Mouse (Mus musculus) kidney, adult 18-20 months (tissue): ENCODE results near the gene Myh3.
A peak's percentile ranks its signal among the peaks of the same experiment; 100 is the strongest.
"Not testable (repeated sequence)": the region's sequence is repeated elsewhere in the genome, so short reads cannot be mapped to it uniquely, and the experiment has no call there.

Source experiments
- DNase-seq: peaks from one replicate; pipeline ENCODE4 v3.0.0; 2021

Gene Myh3

GRCm38 (mm10) chr11:67078888-67079287 lies 788 bp downstream of the Myh3 start:
- DNase-seq, result no peak

- DNase-seq, result no peak
Observed at GRCm38 (mm10) chr11:67079740-67080139, 1.6 kb downstream of the Myh3 start.

GRCm38 (mm10) chr11:67080168-67080567 lies 2.1 kb downstream of the Myh3 start:
- peak; percentile 31 for DNase-seq

- peak; percentile 38 for DNase-seq
Observed at GRCm38 (mm10) chr11:67081125-67081649, 3.1 kb downstream of the Myh3 start.

GRCm38 (mm10) chr11:67082188-67082587 lies 4.1 kb downstream of the Myh3 start:
- no peak for DNase-seq

GRCm38 (mm10) chr11:67082793-67083192 lies 4.7 kb downstream of the Myh3 start:
- DNase-seq, result no peak

GRCm38 (mm10) chr11:67083239-67083638 lies 5.1 kb downstream of the Myh3 start:
- no peak for DNase-seq

GRCm38 (mm10) chr11:67083712-67084340 lies 5.7 kb downstream of the Myh3 start:
- no peak for DNase-seq

GRCm38 (mm10) chr11:67085489-67085888 lies 7.4 kb downstream of the Myh3 start:
- peak; percentile 62 for DNase-seq

GRCm38 (mm10) chr11:67086467-67087164 lies 8.5 kb downstream of the Myh3 start:
- no peak for DNase-seq

- DNase-seq, result no peak
Observed at GRCm38 (mm10) chr11:67087225-67087624, 9.1 kb downstream of the Myh3 start.

GRCm38 (mm10) chr11:67092354-67092753 lies 14.3 kb downstream of the Myh3 start:
- DNase-seq, result not testable (repeated sequence)

GRCm38 (mm10) chr11:67093201-67093600 lies 15.1 kb downstream of the Myh3 start:
- no peak for DNase-seq

GRCm38 (mm10) chr11:67093652-67094051 lies 15.6 kb downstream of the Myh3 start:
- DNase-seq, result no peak

- DNase-seq, result no peak
Observed at GRCm38 (mm10) chr11:67094470-67094869, 16.4 kb downstream of the Myh3 start.

- no peak for DNase-seq
Observed at GRCm38 (mm10) chr11:67097709-67098108, 19.6 kb downstream of the Myh3 start.

GRCm38 (mm10) chr11:67098427-67098826 lies 20.3 kb downstream of the Myh3 start:
- no peak for DNase-seq

- DNase-seq, result no peak
Observed at GRCm38 (mm10) chr11:67099241-67099640, 21.1 kb downstream of the Myh3 start.

- peak; percentile 35 for DNase-seq
Observed at GRCm38 (mm10) chr11:67100169-67100568, 22.1 kb downstream of the Myh3 start.

GRCm38 (mm10) chr11:67101713-67102112 lies 23.6 kb downstream of the Myh3 start:
- DNase-seq, result peak; percentile 48

- no peak for DNase-seq
Observed at GRCm38 (mm10) chr11:67103256-67103655, 25.2 kb downstream of the Myh3 start.

GRCm38 (mm10) chr11:67104242-67104641 lies 26.1 kb downstream of the Myh3 start:
- no peak for DNase-seq

- no peak for DNase-seq
Observed at GRCm38 (mm10) chr11:67104714-67105113, 26.6 kb downstream of the Myh3 start.

GRCm38 (mm10) chr11:67105689-67106088 lies 27.6 kb downstream of the Myh3 start:
- DNase-seq, result no peak
